Mouse (Mus musculus): Measurements from ENCODE around the gene Fut8. TPM values are rescaled to one million over a fixed set of nuclear protein-coding genes. Genes with fewer than 3 reads are reported as not detected.
"Not testable (repeated sequence)": the region's sequence is repeated elsewhere in the genome, so short reads cannot be mapped to it uniquely, and the experiment has no call there.

Gene Fut8
- polyA plus RNA-seq, 1 experiment from 2014 or later = 69.5 TPM

DNA sequence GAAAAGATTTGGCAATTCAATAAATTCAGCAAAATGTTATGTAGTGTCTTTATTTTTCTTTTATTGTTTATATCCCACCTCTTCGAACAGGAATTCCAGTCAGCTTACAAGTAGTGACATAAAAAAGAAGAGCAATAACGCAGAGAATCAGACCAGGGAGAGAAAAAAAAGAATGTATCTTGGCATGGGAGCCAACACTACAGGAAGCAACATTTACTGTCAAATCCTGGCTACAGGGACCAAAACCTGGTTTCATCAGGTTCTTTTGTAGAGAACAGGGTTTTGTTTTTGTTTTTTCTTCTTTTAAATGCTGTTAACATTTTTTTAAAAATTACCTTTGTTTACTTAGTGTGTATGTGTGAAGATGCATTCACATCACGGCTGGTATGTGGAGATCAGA, 273.7 kb downstream of the Fut8 start:
- no peaks in the 10 kb centered on the region for H3K9me3 ChIP-seq (replicated peaks; ENCODE audit: control insufficient read depth, low read length, poor library complexity, severe bottlenecking)
- H3K27me3 ChIP-seq (ENCODE audit: control insufficient read depth, insufficient read depth, low read depth, low read length) = no peaks in the 10 kb centered on the region
- no peak overlapping the region for H3K9ac ChIP-seq (ENCODE audit: low read depth, low read length)
- no peak overlapping the region for H3K4me3 ChIP-seq (ENCODE audit: low read depth, low read length)
- H3K4me2 ChIP-seq (ENCODE audit: low read length) = no peak overlapping the region
- WGBS = 77% methylated on average over 3 of the region's 3 CpGs
- no peaks in the 10 kb centered on the region for H3K36me3 ChIP-seq (ENCODE audit: control insufficient read depth, insufficient read depth, low read length)
- H3K4me1 ChIP-seq (ENCODE audit: control insufficient read depth, insufficient read depth, low read length) = no peaks in the 10 kb centered on the region
- ATAC-seq = no peak
- no peak overlapping the region for H3K27ac ChIP-seq (ENCODE audit: low read length)

DNA sequence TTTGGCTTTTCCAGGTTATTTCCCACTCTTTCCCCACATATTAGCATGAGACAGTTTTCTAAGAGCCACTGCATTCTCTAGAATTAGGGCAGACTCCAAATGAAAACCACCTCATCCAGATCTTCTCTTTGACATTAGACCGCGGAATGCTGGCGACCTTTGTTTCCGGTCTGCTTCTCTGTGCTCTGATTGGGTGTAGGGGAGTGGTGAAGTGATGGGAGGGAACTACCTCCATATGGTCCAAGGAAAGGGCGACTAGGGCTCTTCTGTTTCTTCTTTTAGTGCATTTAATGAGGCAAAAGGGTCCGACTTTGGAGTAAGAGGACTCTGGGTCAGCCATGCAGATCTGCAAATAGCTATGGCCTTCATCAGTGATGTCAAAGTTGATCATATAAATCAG, 278.9 kb downstream of the Fut8 start:
- H3K9me3 ChIP-seq (replicated peaks; ENCODE audit: control insufficient read depth, low read length, poor library complexity, severe bottlenecking) = no peaks in the 10 kb centered on the region
- no peak overlapping the region for H3K9ac ChIP-seq (ENCODE audit: low read depth, low read length)
- 86% methylated on average over 6 of the region's 6 CpGs for WGBS
- no peak overlapping the region for H3K4me3 ChIP-seq (ENCODE audit: low read depth, low read length)
- no peaks in the 10 kb centered on the region for H3K4me1 ChIP-seq (ENCODE audit: control insufficient read depth, insufficient read depth, low read length)
- no peaks in the 10 kb centered on the region for H3K36me3 ChIP-seq (ENCODE audit: control insufficient read depth, insufficient read depth, low read length)
- no peak for ATAC-seq
- no peak overlapping the region for H3K27ac ChIP-seq (ENCODE audit: low read length)
- no peaks in the 10 kb centered on the region for H3K27me3 ChIP-seq (ENCODE audit: control insufficient read depth, insufficient read depth, low read depth, low read length)
- no peak overlapping the region for H3K4me2 ChIP-seq (ENCODE audit: low read length)

DNA sequence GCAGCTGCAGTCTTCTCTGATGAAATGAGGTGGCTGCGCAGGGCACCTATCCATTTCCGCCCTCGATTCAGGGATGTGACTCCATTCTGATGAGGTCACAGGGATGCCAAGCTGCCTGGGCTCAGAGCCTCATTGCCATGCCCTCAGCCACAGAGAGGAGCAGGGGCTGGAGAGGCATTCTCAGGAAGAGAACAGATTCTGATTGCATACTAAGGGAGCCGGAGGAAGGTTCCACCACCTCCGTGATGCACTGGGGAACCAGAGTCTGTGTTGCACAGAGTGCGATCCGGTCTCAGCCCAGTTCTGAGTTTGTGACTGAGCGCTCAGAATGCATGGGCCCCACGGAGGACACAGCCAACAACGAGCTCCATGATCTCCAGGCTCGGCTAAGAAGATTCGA, 279.8 kb downstream of the Fut8 start:
- no peak overlapping the region for H3K9ac ChIP-seq (ENCODE audit: low read depth, low read length)
- no peaks in the 10 kb centered on the region for H3K9me3 ChIP-seq (replicated peaks; ENCODE audit: control insufficient read depth, low read length, poor library complexity, severe bottlenecking)
- H3K36me3 ChIP-seq (ENCODE audit: control insufficient read depth, insufficient read depth, low read length) = no peaks in the 10 kb centered on the region
- no peaks in the 10 kb centered on the region for H3K27me3 ChIP-seq (ENCODE audit: control insufficient read depth, insufficient read depth, low read depth, low read length)
- no peak overlapping the region for H3K4me2 ChIP-seq (ENCODE audit: low read length)
- H3K27ac ChIP-seq (ENCODE audit: low read length) = no peak overlapping the region
- 80% methylated on average over 12 of the region's 12 CpGs for WGBS
- ATAC-seq = no peak
- H3K4me1 ChIP-seq (ENCODE audit: control insufficient read depth, insufficient read depth, low read length) = no peaks in the 10 kb centered on the region
- H3K4me3 ChIP-seq (ENCODE audit: low read depth, low read length) = no peak overlapping the region

DNA sequence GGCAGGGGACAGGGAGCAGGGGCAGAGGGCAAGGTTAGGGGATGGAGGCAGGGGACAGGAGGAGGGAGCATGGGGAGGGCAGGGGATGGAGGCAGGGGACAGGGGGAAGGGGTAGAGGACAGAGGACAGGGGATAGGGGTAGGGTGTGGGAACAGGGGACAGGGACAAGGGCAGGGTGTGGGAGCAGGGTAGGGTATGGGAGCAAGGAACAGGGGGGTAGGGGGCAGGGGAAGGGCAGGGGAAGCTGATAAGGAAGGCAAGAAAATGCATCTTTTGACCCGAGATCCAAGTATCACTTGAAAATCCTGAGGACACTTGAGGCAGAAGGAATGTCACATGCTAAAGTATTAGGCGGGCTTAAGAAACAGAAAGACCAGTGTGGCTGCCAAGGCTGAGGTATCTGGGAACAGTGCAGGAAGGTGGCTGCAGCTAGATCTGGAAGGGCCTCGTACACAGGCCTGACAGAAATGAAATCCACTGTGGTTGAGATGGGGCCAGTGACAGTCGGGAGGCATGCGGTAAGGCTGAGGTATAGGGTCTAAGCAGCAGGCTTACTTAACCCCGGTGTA, 281.7 kb downstream of the Fut8 start:
- Histone ChIP-seq H3K9me3 (replicated peaks; ENCODE audit: control insufficient read depth, low read length, poor library complexity, severe bottlenecking) (no peaks in the 10 kb centered on the region), H3K4me2 (ENCODE audit: low read length) (no peak overlapping the region), H3K4me3 (ENCODE audit: low read depth, low read length) (no peak overlapping the region), H3K36me3 (ENCODE audit: control insufficient read depth, insufficient read depth, low read length) (no peaks in the 10 kb centered on the region), H3K4me1 (ENCODE audit: control insufficient read depth, insufficient read depth, low read length) (no peaks in the 10 kb centered on the region), H3K9ac (ENCODE audit: low read depth, low read length) (no peak overlapping the region), H3K27me3 (ENCODE audit: control insufficient read depth, insufficient read depth, low read depth, low read length) (no peaks in the 10 kb centered on the region), H3K27ac (ENCODE audit: low read length) (no peak overlapping the region)
- ATAC-seq = no peak
- 73% methylated on average over 6 of the region's 6 CpGs for WGBS

DNA sequence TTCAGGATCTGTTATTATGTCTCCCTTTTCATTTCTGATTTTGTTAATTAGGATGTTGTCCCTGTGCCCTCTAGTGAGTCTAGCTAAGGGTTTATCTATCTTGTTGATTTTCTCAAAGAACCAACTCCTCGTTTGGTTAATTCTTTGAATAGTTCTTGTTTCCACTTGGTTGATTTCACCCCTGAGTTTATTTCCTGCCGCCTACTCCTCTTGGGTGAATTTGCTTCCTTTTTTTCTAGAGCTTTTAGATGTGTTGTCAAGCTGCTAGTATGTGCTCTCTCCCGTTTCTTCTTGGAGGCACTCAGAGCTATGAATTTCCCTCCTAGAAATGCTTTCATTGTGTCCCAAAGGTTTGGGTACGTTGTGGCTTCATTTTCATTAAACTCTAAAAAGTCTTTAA, 286.1 kb downstream of the Fut8 start:
- H3K27me3 ChIP-seq (ENCODE audit: control insufficient read depth, insufficient read depth, low read depth, low read length); H3K9ac ChIP-seq (ENCODE audit: low read depth, low read length); ATAC-seq; H3K4me2 ChIP-seq (ENCODE audit: low read length); H3K9me3 ChIP-seq (replicated peaks; ENCODE audit: control insufficient read depth, low read length, poor library complexity, severe bottlenecking); H3K4me1 ChIP-seq (ENCODE audit: control insufficient read depth, insufficient read depth, low read length); H3K36me3 ChIP-seq (ENCODE audit: control insufficient read depth, insufficient read depth, low read length); H3K27ac ChIP-seq (ENCODE audit: low read length); H3K4me3 ChIP-seq (ENCODE audit: low read depth, low read length): not testable (repeated sequence)
- WGBS = 70% methylated on average over 4 of the region's 4 CpGs

Measured in midbrain, embryonic 16.5 days (tissue).